Mouse (Mus musculus) heart, embryonic 11.5 days (tissue): Measurements from ENCODE around the gene Col6a1. TPM values are rescaled to one million over a fixed set of nuclear protein-coding genes. Genes with fewer than 3 reads are reported as not detected.

Experiments
- ATAC-seq: fragments of 200-750 bp; cut with Nextera tagmentation; replicated peaks from 2 replicates; pipeline ENCODE4 v1.8.0; 2017; ENCODE audit warnings: moderate library complexity; ENCODE audit not compliant: insufficient number of reproducible peaks, low FRiP score, low TSS enrichment
- H3K27ac ChIP-seq: fragments of 300-500 bp; sonication (generic); 2 replicates; pipeline ENCODE4 v1.5.1; 2014; ENCODE audit warnings: mild to moderate bottlenecking, low read depth, low read length
- H3K27me3 ChIP-seq: fragments of 300-500 bp; sonication (generic); 2 replicates; pipeline ENCODE4 v1.6.1; 2014; ENCODE audit warnings: mild to moderate bottlenecking, low read length, mixed read lengths; ENCODE audit not compliant: control insufficient read depth, insufficient read depth
- H3K36me3 ChIP-seq: fragments of 300-500 bp; sonication (generic); 2 replicates; pipeline ENCODE4 v1.6.1; 2014; ENCODE audit warnings: mild to moderate bottlenecking, low read length, moderate library complexity, mixed read lengths; ENCODE audit not compliant: control insufficient read depth, insufficient read depth
- H3K4me1 ChIP-seq: fragments of 300-500 bp; sonication (generic); 2 replicates; pipeline ENCODE4 v1.6.1; 2014; ENCODE audit warnings: low read length; ENCODE audit not compliant: control insufficient read depth, insufficient read depth
- H3K4me2 ChIP-seq: fragments of 300-500 bp; sonication (generic); 2 replicates; pipeline ENCODE4 v1.6.1; 2014; ENCODE audit warnings: mild to moderate bottlenecking, moderate library complexity
- H3K4me3 ChIP-seq: fragments of 300-500 bp; sonication (generic); 2 replicates; pipeline ENCODE4 v1.5.1; 2014; ENCODE audit warnings: low read depth, low read length
- H3K9ac ChIP-seq: fragments of 300-500 bp; sonication (generic); 2 replicates; pipeline ENCODE4 v1.6.1; 2014; ENCODE audit warnings: mild to moderate bottlenecking, low read depth, low read length, moderate library complexity
- H3K9me3 ChIP-seq: fragments of 300-500 bp; sonication (generic); replicated peaks from 2 replicates; pipeline ENCODE4 v1.6.1; 2016; ENCODE audit warnings: low read length; ENCODE audit not compliant: control insufficient read depth
- WGBS: fragments of 180-500 bp; shearing (Covaris S2); extraction: QIAGEN DNeasy Blood & Tissue Kit; methylation state at CpG from one replicate; pipeline ENCODE4 v1.1.7; 2014; ENCODE audit not compliant: insufficient replicate concordance; 5-methylcytosine and 5-hydroxymethylcytosine counted together
- polyA plus RNA-seq: library from polyadenylated mRNA; unstranded; fragments of >200 nt; fragmentation: Nextera tagmentation; extraction: Ambion mirVana; gene quantifications from 2 replicates; pipeline ENCODE4 v1.2.1, GENCODE M21; 2014

The Col6a1 gene
- polyA plus RNA-seq, 1 experiment from 2014 or later: 16.3 TPM

DNA sequence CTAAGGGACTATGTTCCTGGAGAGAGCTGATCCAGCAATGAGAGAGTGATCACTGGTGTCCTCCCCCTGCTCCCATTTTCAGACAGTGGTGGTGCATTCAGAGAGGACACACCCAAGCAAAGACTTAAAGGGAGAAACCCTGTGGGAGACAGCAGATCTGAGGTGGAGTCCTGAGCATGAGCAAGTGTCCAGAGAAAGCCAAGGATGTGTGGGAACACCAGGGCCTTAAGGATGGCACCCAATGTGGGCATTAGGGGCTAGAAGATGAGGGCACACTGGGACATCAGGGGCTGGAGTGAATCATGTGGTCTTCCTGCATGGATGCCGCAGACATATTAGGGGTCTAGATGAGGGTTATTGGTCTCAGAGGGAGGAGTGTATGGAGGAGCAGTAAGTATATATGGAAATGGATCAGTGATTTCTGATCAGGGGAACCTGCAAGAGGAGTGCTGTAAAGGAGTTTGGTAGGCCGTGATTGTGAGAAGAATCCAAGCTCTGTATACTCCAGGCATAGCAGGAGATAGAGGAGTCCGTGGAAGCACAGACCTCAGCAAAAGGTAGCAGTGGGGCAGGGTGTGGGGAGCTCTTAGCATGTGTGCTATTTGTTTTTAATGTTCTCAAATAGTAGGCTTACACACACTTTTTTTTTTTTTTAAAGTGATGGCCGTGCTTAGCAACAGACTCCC lies 57.6 kb downstream of the Col6a1 start:
- H3K36me3 ChIP-seq: no peaks in the 10 kb centered on the region
- WGBS: 82% methylated on average over 4 of the region's 4 CpGs
- no peaks in the 10 kb centered on the region for H3K27me3 ChIP-seq
- no peak for ATAC-seq
- no peak overlapping the region for H3K4me2 ChIP-seq
- no peak overlapping the region for H3K9ac ChIP-seq
- H3K9me3 ChIP-seq: peaks cover 5% of the 10 kb centered on the region; the same call in 1 of the 2 replicates
- H3K4me1 ChIP-seq: no peaks in the 10 kb centered on the region
- H3K27ac ChIP-seq: no peak overlapping the region
- H3K4me3 ChIP-seq: no peak overlapping the region

DNA sequence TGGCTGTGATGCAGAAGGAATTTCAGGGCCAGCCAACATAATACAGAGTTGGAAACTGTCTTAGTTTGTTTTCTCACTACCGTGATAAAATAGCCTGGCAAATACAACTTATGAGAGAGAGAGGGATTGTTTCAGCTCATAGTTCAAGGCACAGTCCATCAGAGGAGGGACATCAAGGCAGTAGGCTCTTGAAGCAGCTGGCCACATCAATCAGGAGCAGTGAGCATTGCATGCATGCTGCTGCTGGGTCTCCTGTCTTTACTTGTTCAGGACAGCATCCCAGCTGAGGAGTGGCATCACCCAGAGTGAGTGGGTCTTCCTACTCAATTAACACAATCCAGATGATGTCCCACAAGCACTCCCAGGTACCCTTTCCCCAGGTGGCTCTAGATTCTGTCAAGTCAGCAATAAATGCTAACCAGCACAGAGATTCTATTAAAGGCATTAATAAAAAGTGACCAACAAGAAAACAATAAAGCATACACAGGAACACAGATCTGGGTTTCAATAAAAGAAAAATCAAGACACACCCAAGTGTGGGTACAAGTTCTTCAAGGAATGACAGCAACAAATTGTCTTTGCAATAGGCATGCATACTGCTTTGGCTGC lies 58.7 kb downstream of the Col6a1 start:
- no peak for ATAC-seq
- Histone ChIP-seq H3K9me3 (peaks cover 5% of the 10 kb centered on the region; the same call in 1 of the 2 replicates), H3K4me2 (no peak overlapping the region), H3K27ac (no peak overlapping the region), H3K4me1 (no peaks in the 10 kb centered on the region), H3K9ac (no peak overlapping the region), H3K36me3 (no peaks in the 10 kb centered on the region), H3K4me3 (no peak overlapping the region), H3K27me3 (no peaks in the 10 kb centered on the region)
- WGBS: 84% methylated on average over 1 of the region's 1 CpGs

DNA sequence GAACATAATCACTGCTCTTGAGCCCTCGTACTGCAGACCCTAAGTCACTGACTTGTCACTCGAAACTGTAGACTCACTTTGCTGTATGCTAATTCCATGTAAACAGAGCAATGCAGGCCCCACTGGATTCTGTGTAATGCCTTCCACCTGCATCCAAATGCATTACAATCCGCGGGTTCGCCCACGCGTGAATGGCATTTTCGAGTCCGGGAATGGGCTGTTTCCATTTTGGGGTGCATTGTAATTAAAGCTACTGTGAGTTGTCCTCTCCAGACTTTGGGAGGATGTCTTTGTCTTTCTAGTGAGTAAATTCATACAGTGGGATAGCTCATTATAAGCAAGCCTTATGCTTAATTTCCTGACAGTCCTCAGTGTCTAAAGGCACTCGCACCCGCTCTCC lies 60.4 kb downstream of the Col6a1 start:
- Histone ChIP-seq H3K9me3 (peaks cover 5% of the 10 kb centered on the region; the same call in 1 of the 2 replicates), H3K4me2 (no peak overlapping the region), H3K4me1 (no peaks in the 10 kb centered on the region), H3K27me3 (no peaks in the 10 kb centered on the region), H3K4me3 (no peak overlapping the region), H3K27ac (no peak overlapping the region), H3K9ac (no peak overlapping the region), H3K36me3 (no peaks in the 10 kb centered on the region)
- WGBS: 86% methylated on average over 11 of the region's 11 CpGs
- ATAC-seq: no peak

DNA sequence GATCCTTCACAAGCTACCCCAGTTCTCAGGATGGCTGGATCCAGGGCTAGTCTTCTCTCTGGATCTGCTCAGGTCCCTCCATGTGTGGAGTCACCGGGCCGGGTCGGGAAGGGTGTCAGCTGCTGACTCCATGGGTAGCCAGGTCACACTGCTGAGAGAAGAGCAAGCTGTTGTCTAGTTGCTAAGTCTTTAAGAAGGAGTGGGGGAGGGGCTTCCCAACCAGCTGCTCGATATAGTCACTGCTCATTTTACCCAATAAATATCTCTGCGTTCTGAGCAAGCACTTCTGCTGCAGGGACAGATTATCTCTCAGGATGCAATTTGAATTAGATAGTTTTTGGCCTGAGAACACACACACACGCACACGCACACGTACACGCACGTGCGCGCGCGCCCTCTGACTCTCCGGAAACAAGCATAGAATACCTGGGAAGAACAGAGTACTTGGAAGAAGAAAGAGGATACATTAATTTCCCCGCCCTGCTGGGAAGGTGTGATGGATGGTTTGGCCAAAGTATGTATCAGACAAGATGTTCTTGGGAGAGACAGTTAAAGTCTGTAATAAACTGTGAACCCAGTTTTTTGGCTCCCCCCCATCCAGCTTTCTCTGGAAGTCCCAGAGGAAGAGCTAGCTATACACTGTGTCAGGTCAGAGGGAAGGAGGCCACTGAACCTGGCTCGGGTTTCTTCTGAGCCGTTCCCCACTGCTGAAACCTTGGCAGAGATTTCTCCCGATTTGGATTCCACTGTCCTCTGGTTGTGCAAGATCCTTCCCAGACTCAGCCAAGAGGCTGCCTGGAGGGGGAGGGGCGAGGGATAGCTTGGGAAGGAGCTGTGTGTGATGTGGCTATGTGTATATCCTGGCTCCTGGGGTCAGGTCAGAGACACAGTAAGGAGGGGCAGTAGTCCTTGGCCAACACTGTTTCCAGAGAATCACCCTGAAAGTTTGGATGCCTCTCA lies 61.5 kb downstream of the Col6a1 start:
- Histone ChIP-seq H3K4me3 (no peak overlapping the region), H3K9ac (no peak overlapping the region), H3K9me3 (peaks cover 5% of the 10 kb centered on the region; the same call in 1 of the 2 replicates), H3K27me3 (no peaks in the 10 kb centered on the region), H3K4me2 (no peak overlapping the region), H3K27ac (no peak overlapping the region; the same call in 1 of the 2 replicates), H3K36me3 (no peaks in the 10 kb centered on the region), H3K4me1 (no peaks in the 10 kb centered on the region)
- no peak for ATAC-seq
- 72% methylated on average over 20 of the region's 20 CpGs for WGBS

Other genes starting within 250 kb of the Col6a1 start
- gene Lss, start 194.6 kb downstream of the Col6a1 start, polyA plus RNA-seq: 14.0 and 15.1 TPM in 2 replicates
- gene Spatc1l, start 163.9 kb downstream of the Col6a1 start, polyA plus RNA-seq: not detected in 2 replicates
- gene Ftcd, start 150.5 kb downstream of the Col6a1 start, polyA plus RNA-seq: 1.9 and 3.4 TPM in 2 replicates
- gene Col6a2, start 102.5 kb downstream of the Col6a1 start, polyA plus RNA-seq: 11.6 and 16.3 TPM in 2 replicates
- 6.6 and 6.9 TPM in 2 replicates for gene Pcbp3, start 235.7 kb upstream of the Col6a1 start, polyA plus RNA-seq